Mouse (Mus musculus) liver, embryonic 12.5 days (tissue): ENCODE data around the gene Dennd4c. TPM values are rescaled to one million over a fixed set of nuclear protein-coding genes. Genes with fewer than 3 reads are reported as not detected.

Experiments used
- ATAC-seq: fragments of 200-750 bp; cut with Nextera tagmentation; 2 replicates; pipeline ENCODE4 v1.8.0; 2017; ENCODE audit warnings: moderate number of reproducible peaks, mild to moderate bottlenecking, moderate library complexity
- H3K27ac ChIP-seq: fragments of 300-500 bp; sonication (generic); 2 replicates; pipeline ENCODE4 v1.5.1; 2016; ENCODE audit warnings: mild to moderate bottlenecking
- H3K27me3 ChIP-seq: fragments of 300-500 bp; sonication (generic); replicated peaks from 2 replicates; pipeline ENCODE4 v1.6.1; 2016; ENCODE audit warnings: mild to moderate bottlenecking, moderate library complexity
- H3K36me3 ChIP-seq: fragments of 300-500 bp; sonication (generic); 2 replicates; pipeline ENCODE4 v1.6.1; 2016; ENCODE audit warnings: mild to moderate bottlenecking, moderate library complexity
- H3K4me1 ChIP-seq: fragments of 300-500 bp; sonication (generic); 2 replicates; pipeline ENCODE4 v1.6.1; 2016
- H3K4me2 ChIP-seq: fragments of 300-500 bp; sonication (generic); 2 replicates; pipeline ENCODE4 v1.6.1; 2016; ENCODE audit warnings: mild to moderate bottlenecking, moderate library complexity
- H3K4me3 ChIP-seq: fragments of 300-500 bp; sonication (generic); 2 replicates; pipeline ENCODE4 v1.5.1; 2016; ENCODE audit warnings: mild to moderate bottlenecking, moderate library complexity
- H3K9ac ChIP-seq: fragments of 300-500 bp; sonication (generic); 2 replicates; pipeline ENCODE4 v1.6.1; 2016; ENCODE audit warnings: mild to moderate bottlenecking, moderate library complexity
- H3K9me3 ChIP-seq: fragments of 300-500 bp; sonication (generic); replicated peaks from 2 replicates; pipeline ENCODE4 v1.6.1; 2016; ENCODE audit warnings: mild to moderate bottlenecking, moderate library complexity
- WGBS: fragments of 180-500 bp; shearing (Covaris S2); methylation state at CpG from one replicate; pipeline ENCODE4 v1.1.7; 2016; ENCODE audit not compliant: insufficient replicate concordance; 5-methylcytosine and 5-hydroxymethylcytosine counted together
- polyA plus RNA-seq: library from polyadenylated mRNA; unstranded; fragments of >200 nt; fragmentation: Nextera tagmentation; extraction: Ambion mirVana; gene quantifications from 2 replicates; pipeline ENCODE4 v1.2.1, GENCODE M21; 2016

The Dennd4c gene
- polyA plus RNA-seq, 1 experiment from 2014 or later = 6.9 TPM

GRCm38 (mm10) chr4:86725175-86725574 lies 23.2 kb upstream of the Dennd4c start:
- ATAC-seq = peak; percentile 78
- Histone ChIP-seq H3K9me3 (no peaks in the 10 kb centered on the region), H3K27ac (no peak overlapping the region), H3K9ac (no peak overlapping the region), H3K4me2 (peak overlapping the region; percentile 32), H3K4me1 (peaks cover 20% of the 10 kb centered on the region), H3K36me3 (no peaks in the 10 kb centered on the region), H3K27me3 (no peaks in the 10 kb centered on the region), H3K4me3 (no peak overlapping the region)
- WGBS = 16% methylated on average over 4 of the region's 4 CpGs

GRCm38 (mm10) chr4:86726141-86726540 lies 22.2 kb upstream of the Dennd4c start:
- Histone ChIP-seq H3K4me3 (no peak overlapping the region), H3K27me3 (no peaks in the 10 kb centered on the region), H3K9ac (no peak overlapping the region), H3K36me3 (no peaks in the 10 kb centered on the region), H3K27ac (no peak overlapping the region), H3K4me1 (peaks cover 20% of the 10 kb centered on the region), H3K9me3 (no peaks in the 10 kb centered on the region), H3K4me2 (no peak overlapping the region)
- 75% methylated on average over 5 of the region's 5 CpGs for WGBS
- no peak for ATAC-seq

GRCm38 (mm10) chr4:86729829-86730228 lies 18.5 kb upstream of the Dennd4c start:
- Histone ChIP-seq H3K36me3 (no peaks in the 10 kb centered on the region), H3K4me3 (no peak overlapping the region), H3K27me3 (no peaks in the 10 kb centered on the region), H3K27ac (no peak overlapping the region), H3K9me3 (no peaks in the 10 kb centered on the region), H3K4me2 (no peak overlapping the region), H3K9ac (no peak overlapping the region), H3K4me1 (peaks cover 18% of the 10 kb centered on the region)
- 67% methylated on average over 6 of the region's 6 CpGs for WGBS
- no peak for ATAC-seq

- Histone ChIP-seq H3K4me2 (no peak overlapping the region), H3K9ac (no peak overlapping the region), H3K27ac (no peak overlapping the region), H3K4me1 (peaks cover 9% of the 10 kb centered on the region), H3K4me3 (no peak overlapping the region), H3K9me3 (no peaks in the 10 kb centered on the region), H3K36me3 (no peaks in the 10 kb centered on the region), H3K27me3 (no peaks in the 10 kb centered on the region)
- no peak for ATAC-seq
- WGBS = 81% methylated on average over 19 of the region's 19 CpGs
These were observed 14.1 kb upstream of the Dennd4c start for GRCm38 (mm10) chr4:86734088-86734841.

- ATAC-seq = peak; percentile 100
- peak overlapping the region; percentile 49 for H3K27ac ChIP-seq
These were observed 8.9 kb upstream of the Dennd4c start for GRCm38 (mm10) chr4:86739308-86739993.

GRCm38 (mm10) chr4:86749361-86749841 lies 1.0 kb downstream of the Dennd4c start:
- WGBS = 2% methylated on average over 13 of the region's 13 CpGs
- Histone ChIP-seq H3K4me3 (peak overlapping the region; percentile 98), H3K9me3 (no peaks in the 10 kb centered on the region), H3K4me1 (peaks cover 41% of the 10 kb centered on the region), H3K36me3 (no peaks in the 10 kb centered on the region), H3K4me2 (peak overlapping the region; percentile 88), H3K9ac (peak overlapping the region; percentile 96), H3K27me3 (no peaks in the 10 kb centered on the region), H3K27ac (peak overlapping the region; percentile 89; the same call in 1 of the 2 replicates)
- ATAC-seq = no peak

More at GRCm38 (mm10) chr4:86739308-86739993, 8.9 kb upstream of the Dennd4c start:
- Histone ChIP-seq H3K4me3 (no peak overlapping the region), H3K9ac (0 out of 2 replicates have a peak overlapping the region, but pooled peaks have one; percentile 8), H3K36me3 (no peaks in the 10 kb centered on the region), H3K9me3 (0 out of 2 replicates have a peak, but pooled peaks cover 4% of the 10 kb centered on the region), H3K4me2 (peak overlapping the region; percentile 16), H3K4me1 (peaks cover 17% of the 10 kb centered on the region), H3K27me3 (no peaks in the 10 kb centered on the region)
- WGBS = 18% methylated on average over 5 of the region's 5 CpGs

- no peak for ATAC-seq
- Histone ChIP-seq H3K4me2 (peak overlapping the region; percentile 88), H3K27ac (no peak overlapping the region), H3K36me3 (no peaks in the 10 kb centered on the region), H3K9me3 (no peaks in the 10 kb centered on the region), H3K27me3 (no peaks in the 10 kb centered on the region), H3K9ac (0 out of 2 replicates have a peak overlapping the region, but pooled peaks have one; percentile 6), H3K4me3 (peak overlapping the region; percentile 98), H3K4me1 (peaks cover 41% of the 10 kb centered on the region)
- WGBS = 62% methylated on average over 10 of the region's 10 CpGs
These were observed 2.1 kb downstream of the Dennd4c start for GRCm38 (mm10) chr4:86750346-86750945.

GRCm38 (mm10) chr4:86764307-86764706 lies 16.0 kb downstream of the Dennd4c start:
- H3K36me3 ChIP-seq = peaks cover 13% of the 10 kb centered on the region
- no peak overlapping the region for H3K4me3 ChIP-seq
- peaks cover 10% of the 10 kb centered on the region; the same call in 1 of the 2 replicates for H3K4me1 ChIP-seq
- ATAC-seq = no peak
- no peaks in the 10 kb centered on the region for H3K9me3 ChIP-seq
- no peak overlapping the region for H3K27ac ChIP-seq
- H3K27me3 ChIP-seq = no peaks in the 10 kb centered on the region
- no peak overlapping the region for H3K4me2 ChIP-seq
- H3K9ac ChIP-seq = no peak overlapping the region

GRCm38 (mm10) chr4:86777587-86777986 lies 29.2 kb downstream of the Dennd4c start:
- H3K4me2 ChIP-seq = no peak overlapping the region
- no peaks in the 10 kb centered on the region for H3K4me1 ChIP-seq
- H3K4me3 ChIP-seq = no peak overlapping the region
- WGBS = 83% methylated on average over 9 of the region's 9 CpGs
- peaks cover 28% of the 10 kb centered on the region for H3K36me3 ChIP-seq
- H3K9me3 ChIP-seq = no peaks in the 10 kb centered on the region
- no peaks in the 10 kb centered on the region for H3K27me3 ChIP-seq
- ATAC-seq = no peak
- H3K27ac ChIP-seq = no peak overlapping the region
- no peak overlapping the region for H3K9ac ChIP-seq

GRCm38 (mm10) chr4:86810604-86811003 lies 62.2 kb downstream of the Dennd4c start:
- ATAC-seq = no peak
- Histone ChIP-seq H3K36me3 (peaks cover 32% of the 10 kb centered on the region), H3K4me1 (no peaks in the 10 kb centered on the region), H3K27ac (no peak overlapping the region), H3K27me3 (no peaks in the 10 kb centered on the region), H3K4me3 (no peak overlapping the region), H3K9ac (no peak overlapping the region), H3K4me2 (no peak overlapping the region), H3K9me3 (no peaks in the 10 kb centered on the region)
- 50% methylated on average over 2 of the region's 2 CpGs for WGBS

- Histone ChIP-seq H3K9ac (no peak overlapping the region), H3K9me3 (no peaks in the 10 kb centered on the region), H3K4me2 (no peak overlapping the region), H3K27ac (no peak overlapping the region), H3K4me3 (no peak overlapping the region), H3K4me1 (no peaks in the 10 kb centered on the region), H3K27me3 (no peaks in the 10 kb centered on the region), H3K36me3 (peaks cover 28% of the 10 kb centered on the region)
- ATAC-seq = no peak
- WGBS = 61% methylated on average over 3 of the region's 3 CpGs
These were observed 66.5 kb downstream of the Dennd4c start for GRCm38 (mm10) chr4:86814850-86815249.

- H3K27me3 ChIP-seq = no peaks in the 10 kb centered on the region
- peaks cover 64% of the 10 kb centered on the region for H3K36me3 ChIP-seq
- WGBS = 75% methylated on average over 2 of the region's 2 CpGs
- H3K9me3 ChIP-seq = no peaks in the 10 kb centered on the region
- H3K4me3 ChIP-seq = no peak overlapping the region
- H3K27ac ChIP-seq = no peak overlapping the region
- no peak overlapping the region for H3K9ac ChIP-seq
- H3K4me1 ChIP-seq = no peaks in the 10 kb centered on the region
- H3K4me2 ChIP-seq = no peak overlapping the region
- no peak for ATAC-seq
These were observed 74.8 kb downstream of the Dennd4c start for GRCm38 (mm10) chr4:86823169-86823568.
